Mouse (Mus musculus) erythroblast, embryonic 14.5 days (primary cell): ENCODE results near the gene Foxp1.

Experiments used
- GATA1 ChIP-seq: IDR thresholded peaks from 2 replicates; pipeline ENCODE4 v1.6.1; 2012; ENCODE audit warnings: low read length, inconsistent platforms, mixed read lengths
- TAL1 ChIP-seq: IDR thresholded peaks from 3 replicates; pipeline ENCODE4 v1.6.1; 2012; ENCODE audit warnings: low read length, inconsistent platforms, mixed read lengths

- TF ChIP-seq GATA1 = no peak
- no peak for TF ChIP-seq TAL1
Measured at GRCm38 (mm10) chr6:99131815-99132214, 390.7 kb downstream of the Foxp1 start.
